Comparison of ENCODE assay signal across 8 mouse cellular contexts in genomic region chr11:97404761-97405190, GRCm38 (mm10). TPM values are rescaled to one million over a fixed set of nuclear protein-coding genes. Genes with fewer than 3 reads are reported as not detected.
DNase-seq lines count a peak whose midpoint lies in the region; ATAC-seq and TF ChIP-seq lines count a peak whose summit lies in the region.

No protein-coding gene starts in this region.

- peak overlapping the region; percentile 79 for H3K27ac ChIP-seq in layer of hippocampus, adult 2 months
- no peak overlapping the region for H3K27ac ChIP-seq in bone marrow, adult 2 months (ENCODE audit: control insufficient read depth, insufficient read depth, low read depth, low read length, poor library complexity)
- no peak overlapping the region for H3K27ac ChIP-seq in heart, embryonic 16.5 days (ENCODE audit: low read length)
- H3K27ac ChIP-seq in lung, postnatal 0 days (ENCODE audit: low read length): no peak overlapping the region

- H3K36me3 ChIP-seq in heart, embryonic 16.5 days (ENCODE audit: control insufficient read depth, insufficient read depth): no peaks in the 10 kb centered on the region
- no peaks in the 10 kb centered on the region for H3K36me3 ChIP-seq in lung, postnatal 0 days (ENCODE audit: insufficient read depth, low read length)

- whole genome bisulfite sequencing in bone marrow, adult 2 months: 2% methylated on average over 11 of the region's 11 CpGs
- 1% methylated on average over 11 of the region's 11 CpGs for WGBS in heart, embryonic 16.5 days
- 2% methylated on average over 11 of the region's 11 CpGs for WGBS in lung, postnatal 0 days

- TF ChIP-seq EP300 in lung, postnatal 0 days (IDR thresholded peaks at IDR 0.05): no peak

- H3K4me3 ChIP-seq in layer of hippocampus, adult 2 months: peak overlapping the region; percentile 70
- peak overlapping the region; percentile 24 for H3K4me3 ChIP-seq in bone marrow, adult 2 months (replicated peaks; ENCODE audit: control insufficient read depth, low read depth, low read length)
- peak overlapping the region; percentile 63 for H3K4me3 ChIP-seq in heart, embryonic 16.5 days (ENCODE audit: low read length)
- peak overlapping the region; percentile 40 for H3K4me3 ChIP-seq in lung, postnatal 0 days (ENCODE audit: low read depth, low read length)

- H3K4me1 ChIP-seq in bone marrow, adult 2 months (ENCODE audit: control insufficient read depth, insufficient read depth, low read length): peaks cover 1% of the 10 kb centered on the region
- peaks cover 49% of the 10 kb centered on the region for H3K4me1 ChIP-seq in heart, embryonic 16.5 days (ENCODE audit: control insufficient read depth, insufficient read depth, low read length)
- H3K4me1 ChIP-seq in lung, postnatal 0 days (ENCODE audit: insufficient read depth, low read depth, low read length): peaks cover 12% of the 10 kb centered on the region; the same call in 1 of the 2 replicates

- TF ChIP-seq POLR2A in bone marrow, adult 2 months (IDR thresholded peaks at IDR 0.05; ENCODE audit: borderline replicate concordance, control insufficient read depth, low read depth, low read length): no peak

- no peak for TF ChIP-seq CTCF in layer of hippocampus, adult 2 months (conservative IDR thresholded peaks at IDR 0.05)
- TF ChIP-seq CTCF in bone marrow, adult 2 months (IDR thresholded peaks at IDR 0.05; ENCODE audit: control insufficient read depth, insufficient read depth, low read length): no peak
- no peak for TF ChIP-seq CTCF in lung, postnatal 0 days (IDR thresholded peaks at IDR 0.05)

- H3K9me3 ChIP-seq in heart, embryonic 16.5 days (replicated peaks; ENCODE audit: control insufficient read depth, low read length): no peaks in the 10 kb centered on the region
- no peaks in the 10 kb centered on the region for H3K9me3 ChIP-seq in lung, postnatal 0 days (ENCODE audit: low read length)

- no peak for ATAC-seq in heart, embryonic 16.5 days (replicated peaks; ENCODE audit: extremely low read depth, insufficient read depth, low FRiP score)
- peak; percentile 15; the same call in 1 of the 2 replicates for ATAC-seq in lung, postnatal 0 days

- no peak for DNase-seq in layer of hippocampus, adult 2 months (ENCODE audit: low spot score in 2 of 2)
- DNase-seq in layer of hippocampus, postnatal 14 days (ENCODE audit: low spot score in 2 of 2): no peak
- DNase-seq in lung, postnatal 0 days (ENCODE audit: low spot score): peak; percentile 50
- no peak for DNase-seq in c-Kit-positive CD71-positive TER-119-positive erythroid progenitor cells, embryonic 14.5 days (ENCODE audit: low spot score)
- DNase-seq in layer of hippocampus, postnatal 36 days: no peak
- no peak for DNase-seq in gastrocnemius, postnatal 25 days

- H3K27me3 ChIP-seq in heart, embryonic 16.5 days (ENCODE audit: control insufficient read depth, insufficient read depth, low read length): no peaks in the 10 kb centered on the region; the same call in 1 of the 2 replicates
- H3K27me3 ChIP-seq in lung, postnatal 0 days (replicated peaks; ENCODE audit: insufficient read depth, low read length): no peaks in the 10 kb centered on the region

- peak overlapping the region; percentile 96 for H3K4me2 ChIP-seq in heart, embryonic 16.5 days (ENCODE audit: low read depth, low read length)
- peak overlapping the region; percentile 94 for H3K4me2 ChIP-seq in lung, postnatal 0 days (replicated peaks; ENCODE audit: low read depth, low read length)

- peak overlapping the region; percentile 64 for H3K9ac ChIP-seq in heart, embryonic 16.5 days (ENCODE audit: low read length)
- H3K9ac ChIP-seq in lung, postnatal 0 days (replicated peaks; ENCODE audit: low read depth): 0 out of 2 replicates have a peak overlapping the region, but pooled peaks have one; percentile 3

RNA-seq across cellular contexts. Expression of gene Arhgap23, which starts 10.6 kb away (rescaled TPM):
- 10 to 100 TPM; 66.0 to 74.1 TPM for total RNA-seq in layer of hippocampus, adult 2 months (2021)
- 10 to 100 TPM; 66.7 to 70.0 TPM for total RNA-seq in layer of hippocampus, postnatal 14 days (2021)
- polyA plus RNA-seq in bone marrow, adult 2 months (2011; ENCODE audit: insufficient read depth, insufficient read length, low replicate concordance, missing spikeins): 32.9 and 39.9 TPM in 2 replicates
- polyA plus RNA-seq in heart, embryonic 16.5 days (2015; fragmentation: Nextera tagmentation; extraction: Ambion mirVana): 5.5 and 6.1 TPM in 2 replicates
- polyA plus RNA-seq in lung, postnatal 0 days (2015; fragmentation: Nextera tagmentation; extraction: Ambion mirVana): 7.0 and 8.4 TPM in 2 replicates
- 10 to 100 TPM; 73.4 to 75.4 TPM for total RNA-seq in layer of hippocampus, postnatal 36 days (2021)
- 1 to 10 TPM; 6.5 to 7.1 TPM for total RNA-seq in gastrocnemius, postnatal 25 days (2021)

RNA-seq across cellular contexts. Expression of gene Socs7, which starts 42.4 kb away (rescaled TPM):
- 10 to 100 TPM; 79.5 to 79.7 TPM for total RNA-seq in layer of hippocampus, adult 2 months (2021)
- total RNA-seq in layer of hippocampus, postnatal 14 days (2021): 10 to 100 TPM; 75.2 to 77.8 TPM
- polyA plus RNA-seq in bone marrow, adult 2 months (2011; ENCODE audit: insufficient read depth, insufficient read length, low replicate concordance, missing spikeins): 4.3 and 5.2 TPM in 2 replicates
- polyA plus RNA-seq in heart, embryonic 16.5 days (2015; fragmentation: Nextera tagmentation; extraction: Ambion mirVana): 3.1 and 3.2 TPM in 2 replicates
- polyA plus RNA-seq in lung, postnatal 0 days (2015; fragmentation: Nextera tagmentation; extraction: Ambion mirVana): 2.4 and 2.5 TPM in 2 replicates
- 10 to 100 TPM; 83.8 to 83.9 TPM for total RNA-seq in layer of hippocampus, postnatal 36 days (2021)
- 10 to 100 TPM; 38.9 to 39.2 TPM for total RNA-seq in gastrocnemius, postnatal 25 days (2021)

RNA-seq across cellular contexts. Expression of gene Gpr179, which starts 52.9 kb away (rescaled TPM):
- total RNA-seq in layer of hippocampus, adult 2 months (2021): under 1 TPM; 0.20 to 0.33 TPM
- total RNA-seq in layer of hippocampus, postnatal 14 days (2021): under 1 TPM; 0.21 to 0.24 TPM
- not detected in 2 replicates for polyA plus RNA-seq in bone marrow, adult 2 months (2011; ENCODE audit: insufficient read depth, insufficient read length, low replicate concordance, missing spikeins)
- polyA plus RNA-seq in heart, embryonic 16.5 days (2015; fragmentation: Nextera tagmentation; extraction: Ambion mirVana): 0.09 and 0.12 TPM in 2 replicates
- 0.23 and 0.24 TPM in 2 replicates for polyA plus RNA-seq in lung, postnatal 0 days (2015; fragmentation: Nextera tagmentation; extraction: Ambion mirVana)
- total RNA-seq in layer of hippocampus, postnatal 36 days (2021): under 1 TPM; 0.23 to 0.30 TPM
- under 1 TPM in 1 of 2 experiments, not detected in 1; 0.03 TPM for total RNA-seq in gastrocnemius, postnatal 25 days (2021)

Comparison
In these comparisons a context has a peak if more than half of its experiments do, and no peak if none do; other contexts are left out.
1. RNA of gene Arhgap23, which starts 10.6 kb away (total RNA-seq): 73.4 to 75.4 TPM in layer of hippocampus, postnatal 36 days, 66.0 to 74.1 TPM in layer of hippocampus, adult 2 months and 66.7 to 70.0 TPM in layer of hippocampus, postnatal 14 days; 6.5 to 7.1 TPM in gastrocnemius, postnatal 25 days; every median in the first group is over 4 times any median in the second.
2. Peak in every context shown above with its lines, with median percentiles within 50 percentile points of each other: H3K4me3 ChIP-seq.